Mouse (Mus musculus): ENCODE measurements at regions not wholly inside any gene's neighbourhood (a gene's known extent, or its start where the extent isn't known, plus 50 kb on each side); places are given as distances from the start of the nearest gene placed in this dataset.
A peak's percentile ranks its signal among the peaks of the same experiment; 100 is the strongest.

DNA sequence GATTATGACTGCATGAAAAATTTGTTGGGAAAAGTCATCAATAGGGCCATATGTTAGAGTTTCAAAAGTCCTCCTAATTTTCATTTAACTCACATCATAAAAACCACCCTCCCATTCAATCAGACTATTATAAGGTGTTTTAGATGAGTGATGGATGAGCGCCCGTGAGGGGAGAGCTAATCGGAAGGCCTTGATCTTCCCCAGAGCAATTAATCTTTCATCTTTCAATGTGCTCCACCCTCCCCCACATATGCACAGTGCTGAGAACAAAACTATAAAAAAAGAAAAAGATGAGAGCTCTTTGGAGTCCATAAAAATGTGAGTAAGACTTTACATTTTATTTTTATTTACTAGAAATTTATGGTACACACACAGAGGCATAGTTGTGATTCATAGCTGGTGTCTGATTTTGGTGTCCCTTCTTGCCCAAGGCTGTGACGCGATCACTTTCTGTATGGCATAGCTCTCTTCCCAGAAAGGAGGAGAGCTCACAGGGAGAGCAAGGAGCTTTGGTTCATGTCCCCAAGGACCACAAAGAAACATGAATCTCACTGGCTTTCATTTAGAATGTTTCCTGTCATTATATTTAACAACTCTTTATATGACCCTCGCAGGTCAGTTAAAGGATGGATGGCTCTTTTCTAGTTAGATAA, 119.5 kb upstream of the Pfkp start:
- no peak overlapping the region for H3K27ac ChIP-seq (ENCODE audit: control insufficient read depth, low read depth, low read length)
- no peaks in the 10 kb centered on the region for H3K9me3 ChIP-seq (replicated peaks; ENCODE audit: insufficient read depth, low read length)
- no peaks in the 10 kb centered on the region for H3K36me3 ChIP-seq (ENCODE audit: control insufficient read depth in 1 of 2, insufficient read depth in 2 of 2, low read length in 2 of 2)
- TF ChIP-seq UBTF (IDR thresholded peaks at IDR 0.05; ENCODE audit: borderline replicate concordance, insufficient read depth, low read depth, low read length), result no peak
- TF ChIP-seq BHLHE40 (IDR thresholded peaks at IDR 0.05; ENCODE audit: borderline replicate concordance, low read depth, low read length), result no peak
- TF ChIP-seq USF2 (IDR thresholded peaks at IDR 0.05; ENCODE audit: borderline replicate concordance in 1 of 2, insufficient read depth in 1 of 2, low read depth in 1 of 2, low read length in 2 of 2), result no peak
- TF ChIP-seq TBP (IDR thresholded peaks at IDR 0.05; ENCODE audit: low read depth, low read length), result no peak
- TF ChIP-seq EP300 (IDR thresholded peaks at IDR 0.05; ENCODE audit: low read depth in 1 of 2, low read length in 2 of 2), result no peak
- no peak for TF ChIP-seq NRF1 (IDR thresholded peaks at IDR 0.05; ENCODE audit: insufficient read depth, low read depth, low read length, poor library complexity, severe bottlenecking)
- TF ChIP-seq ZC3H11A (IDR thresholded peaks at IDR 0.05; ENCODE audit: low read depth, low read length), result no peak
- no peaks in the 10 kb centered on the region for H3K79me2 ChIP-seq (ENCODE audit: control insufficient read depth, insufficient read depth, low read length, poor library complexity)
- peaks cover 0 to 1% of the 10 kb centered on the region in 2 experiments; a peak in 1 of 4 replicates for H3K27me3 ChIP-seq (ENCODE audit: control insufficient read depth in 1 of 2, insufficient read depth in 2 of 2, low read length in 2 of 2)
- H3K4me1 ChIP-seq (ENCODE audit: control insufficient read depth in 1 of 2, insufficient read depth in 2 of 2, low read length in 2 of 2), result no peaks in the 10 kb centered on the region
- no peak for DNase-seq (ENCODE audit: low read depth, low spot score)
- H3K4me3 ChIP-seq (ENCODE audit: control insufficient read depth in 1 of 2, insufficient read depth in 1 of 2, low read depth in 2 of 2, low read length in 2 of 2), result no peak overlapping the region
- no peak overlapping the region for H3K9ac ChIP-seq (ENCODE audit: control insufficient read depth, low read depth, low read length, poor library complexity, severe bottlenecking)

- H3K27me3 ChIP-seq (ENCODE audit: control insufficient read depth in 1 of 2, insufficient read depth in 2 of 2, low read length in 2 of 2), result no peaks in the 10 kb centered on the region
- H3K9me3 ChIP-seq (replicated peaks; ENCODE audit: insufficient read depth, low read length), result no peaks in the 10 kb centered on the region
- H3K4me3 ChIP-seq (ENCODE audit: control insufficient read depth in 1 of 2, insufficient read depth in 1 of 2, low read depth in 2 of 2, low read length in 2 of 2), result no peak overlapping the region
- no peaks in the 10 kb centered on the region for H3K79me2 ChIP-seq (ENCODE audit: control insufficient read depth, insufficient read depth, low read length, poor library complexity)
- peak; percentile 77 for TF ChIP-seq RAD21 (IDR thresholded peaks at IDR 0.05; ENCODE audit: low read depth, low read length)
- no peak for TF ChIP-seq TAL1 (IDR thresholded peaks at IDR 0.05; ENCODE audit: low read length)
- peak in 2 of 3 experiments; percentile 16 to 60; a peak in 4 of 6 replicates for TF ChIP-seq CTCF (IDR thresholded peaks at IDR 0.05 in 2 of 3, conservative IDR thresholded peaks at IDR 0.05 in 1 of 3; ENCODE audit: control insufficient read depth in 1 of 3, insufficient read depth in 1 of 3, low read depth in 2 of 3, low read length in 3 of 3, poor library complexity in 1 of 3, severe bottlenecking in 1 of 3)
- TF ChIP-seq SMC3 (IDR thresholded peaks at IDR 0.05; ENCODE audit: low read depth, low read length), result peak; percentile 71
- peak; percentile 48; the same call in 1 of the 2 replicates for TF ChIP-seq ZC3H11A (IDR thresholded peaks at IDR 0.05; ENCODE audit: low read depth, low read length)
- no peaks in the 10 kb centered on the region for H3K4me1 ChIP-seq (ENCODE audit: control insufficient read depth in 1 of 2, insufficient read depth in 2 of 2, low read length in 2 of 2)
- peak; percentile 44 for DNase-seq (ENCODE audit: low read depth, low spot score)
- no peaks in the 10 kb centered on the region for H3K36me3 ChIP-seq (ENCODE audit: control insufficient read depth in 1 of 2, insufficient read depth in 2 of 2, low read length in 2 of 2)
- H3K27ac ChIP-seq (ENCODE audit: control insufficient read depth, low read depth, low read length), result no peak overlapping the region
- H3K9ac ChIP-seq (ENCODE audit: control insufficient read depth, low read depth, low read length, poor library complexity, severe bottlenecking), result no peak overlapping the region
These were observed 108.6 kb upstream of the Pfkp start for GRCm38 (mm10) chr13:6757151-6757550.

DNA sequence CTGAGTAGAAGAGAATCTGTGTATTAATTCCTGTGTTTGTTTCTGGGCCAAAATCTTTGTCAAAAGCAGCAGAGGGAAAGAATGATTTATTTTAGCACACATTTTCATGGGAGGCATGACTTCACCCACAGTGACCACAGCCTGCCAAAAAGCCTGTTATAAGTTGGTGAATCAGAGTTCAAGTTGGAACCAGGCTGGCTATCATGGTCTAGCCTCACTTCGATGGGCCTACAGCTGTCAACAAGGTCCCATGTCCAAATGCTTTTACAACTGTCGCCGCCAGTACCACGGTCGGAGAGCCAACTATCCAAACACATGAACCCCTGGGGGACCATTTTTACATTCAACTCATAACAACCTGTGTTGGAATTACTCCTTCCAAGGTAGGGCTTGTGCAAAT, 103.0 kb upstream of the Pfkp start:
- H3K4me3 ChIP-seq (ENCODE audit: control insufficient read depth in 1 of 2, insufficient read depth in 1 of 2, low read depth in 2 of 2, low read length in 2 of 2), result no peak overlapping the region
- H3K27me3 ChIP-seq (ENCODE audit: control insufficient read depth in 1 of 2, insufficient read depth in 2 of 2, low read length in 2 of 2), result no peaks in the 10 kb centered on the region
- H3K27ac ChIP-seq (ENCODE audit: control insufficient read depth, low read depth, low read length), result no peak overlapping the region
- H3K9ac ChIP-seq (ENCODE audit: control insufficient read depth, low read depth, low read length, poor library complexity, severe bottlenecking), result no peak overlapping the region
- H3K36me3 ChIP-seq (ENCODE audit: control insufficient read depth in 1 of 2, insufficient read depth in 2 of 2, low read length in 2 of 2), result no peaks in the 10 kb centered on the region
- TF ChIP-seq NRF1 (IDR thresholded peaks at IDR 0.05; ENCODE audit: insufficient read depth, low read depth, low read length, poor library complexity, severe bottlenecking) (no peak), JUND (IDR thresholded peaks at IDR 0.05; ENCODE audit: low read depth, low read length) (no peak), MYB (IDR thresholded peaks at IDR 0.05; ENCODE audit: low read depth, low read length) (no peak), UBTF (IDR thresholded peaks at IDR 0.05; ENCODE audit: borderline replicate concordance, insufficient read depth, low read depth, low read length) (no peak), BHLHE40 (IDR thresholded peaks at IDR 0.05; ENCODE audit: borderline replicate concordance, low read depth, low read length) (no peak), RAD21 (IDR thresholded peaks at IDR 0.05; ENCODE audit: low read depth, low read length) (no peak), MAZ (IDR thresholded peaks at IDR 0.05; ENCODE audit: low read depth, low read length) (no peak), TAL1 (IDR thresholded peaks at IDR 0.05; ENCODE audit: low read length) (no peak), SMC3 (IDR thresholded peaks at IDR 0.05; ENCODE audit: low read depth, low read length) (no peak), GATA1 (IDR thresholded peaks at IDR 0.05; ENCODE audit: low read depth, low read length) (no peak), MXI1 (IDR thresholded peaks at IDR 0.05; ENCODE audit: low read depth, low read length) (no peak), MEF2A (IDR thresholded peaks at IDR 0.05; ENCODE audit: extremely low read depth, insufficient replicate concordance, low read depth, low read length, poor library complexity, severe bottlenecking) (no peak), TBP (IDR thresholded peaks at IDR 0.05; ENCODE audit: low read depth, low read length) (no peak), ZC3H11A (IDR thresholded peaks at IDR 0.05; ENCODE audit: low read depth, low read length) (no peak), ZNF384 (IDR thresholded peaks at IDR 0.05; ENCODE audit: low read depth, low read length) (no peak), MAX (IDR thresholded peaks at IDR 0.05; ENCODE audit: low read length) (no peak), RCOR1 (IDR thresholded peaks at IDR 0.05; ENCODE audit: low read depth, low read length) (no peak)
- no peaks in the 10 kb centered on the region for H3K79me2 ChIP-seq (ENCODE audit: control insufficient read depth, insufficient read depth, low read length, poor library complexity)
- H3K9me3 ChIP-seq (replicated peaks; ENCODE audit: insufficient read depth, low read length), result no peaks in the 10 kb centered on the region
- DNase-seq (ENCODE audit: low read depth, low spot score), result no peak
- H3K4me1 ChIP-seq (ENCODE audit: control insufficient read depth in 1 of 2, insufficient read depth in 2 of 2, low read length in 2 of 2), result no peaks in the 10 kb centered on the region
